Mouse (Mus musculus): ENCODE results near the gene Mgea5. TPM values are rescaled to one million over a fixed set of nuclear protein-coding genes. Genes with fewer than 3 reads are reported as not detected.

Gene Mgea5
- polyA plus RNA-seq, 1 experiment, result 12.1 TPM

DNA sequence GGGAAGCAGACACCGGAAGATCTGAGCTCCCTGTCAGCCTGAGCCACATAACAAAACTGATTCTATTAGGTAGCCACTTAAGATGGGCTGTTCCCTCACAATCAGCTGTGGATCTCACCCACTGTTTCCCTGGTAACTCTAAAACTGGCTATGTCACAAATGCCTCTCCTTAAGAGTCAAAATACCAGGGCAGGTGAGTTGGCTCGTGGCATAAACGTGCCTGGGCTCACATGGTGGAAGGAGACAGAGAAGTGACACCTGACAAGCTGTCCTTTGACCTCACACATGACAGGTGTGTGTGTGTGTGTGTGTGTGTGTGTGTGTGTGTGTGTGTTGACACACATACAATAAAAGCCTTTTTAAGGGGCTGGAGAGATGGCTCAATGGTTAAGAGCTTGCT lies 3.8 kb upstream of the Mgea5 start:
- TF ChIP-seq USF1 (IDR thresholded peaks at IDR 0.05; ENCODE audit: low read depth), result no peak
- no peak for TF ChIP-seq CEBPB (IDR thresholded peaks at IDR 0.05; ENCODE audit: low read depth)
- TF ChIP-seq MAX (IDR thresholded peaks at IDR 0.05), result no peak
- no peak for TF ChIP-seq FOSL1 (IDR thresholded peaks at IDR 0.05; ENCODE audit: insufficient read depth, low read length, poor library complexity, severe bottlenecking)
- no peak overlapping the region for H3K4me3 ChIP-seq (ENCODE audit: insufficient read depth, poor library complexity, severe bottlenecking)

GRCm38 (mm10) chr19:45785470-45785869 lies 1.8 kb upstream of the Mgea5 start:
- TF ChIP-seq CEBPB (IDR thresholded peaks at IDR 0.05; ENCODE audit: low read depth) (no peak), MYOG (IDR thresholded peaks at IDR 0.05; ENCODE audit: control insufficient read depth, extremely low read depth, insufficient read length) (no peak), FOSL1 (IDR thresholded peaks at IDR 0.05; ENCODE audit: insufficient read depth, low read length, poor library complexity, severe bottlenecking) (no peak), MYOD1 (IDR thresholded peaks at IDR 0.05; ENCODE audit: control insufficient read depth, insufficient read length, low read depth) (no peak), MAX (IDR thresholded peaks at IDR 0.05) (no peak), CTCF (IDR thresholded peaks at IDR 0.05; ENCODE audit: control insufficient read depth, insufficient read depth, insufficient read length) (no peak)
- Histone ChIP-seq H3K27me3 (ENCODE audit: control insufficient read depth, insufficient read depth, insufficient read length) (no peaks in the 10 kb centered on the region), H3ac (ENCODE audit: control insufficient read depth, insufficient read length, low read depth) (no peak overlapping the region), H3K79me3 (ENCODE audit: low read depth) (peaks cover 25% of the 10 kb centered on the region), H3K36me3 (ENCODE audit: control insufficient read depth, insufficient read depth) (peaks cover 1% of the 10 kb centered on the region), H3K4me3 (ENCODE audit: insufficient read depth, poor library complexity, severe bottlenecking) (no peak overlapping the region), H3K79me2 (ENCODE audit: control insufficient read depth, insufficient read depth) (peaks cover 27% of the 10 kb centered on the region)

More for the DNA sequence above, 3.8 kb upstream of the Mgea5 start:
- no peaks in the 10 kb centered on the region for H3K36me3 ChIP-seq (ENCODE audit: control insufficient read depth, insufficient read depth)
- H3K79me2 ChIP-seq (ENCODE audit: control insufficient read depth, insufficient read depth), result peaks cover 8% of the 10 kb centered on the region
- no peak overlapping the region for H3ac ChIP-seq (ENCODE audit: control insufficient read depth, insufficient read length, low read depth)
- H3K79me3 ChIP-seq (ENCODE audit: low read depth), result peaks cover 5% of the 10 kb centered on the region
- no peaks in the 10 kb centered on the region for H3K27me3 ChIP-seq (ENCODE audit: control insufficient read depth, insufficient read depth, insufficient read length)

DNA sequence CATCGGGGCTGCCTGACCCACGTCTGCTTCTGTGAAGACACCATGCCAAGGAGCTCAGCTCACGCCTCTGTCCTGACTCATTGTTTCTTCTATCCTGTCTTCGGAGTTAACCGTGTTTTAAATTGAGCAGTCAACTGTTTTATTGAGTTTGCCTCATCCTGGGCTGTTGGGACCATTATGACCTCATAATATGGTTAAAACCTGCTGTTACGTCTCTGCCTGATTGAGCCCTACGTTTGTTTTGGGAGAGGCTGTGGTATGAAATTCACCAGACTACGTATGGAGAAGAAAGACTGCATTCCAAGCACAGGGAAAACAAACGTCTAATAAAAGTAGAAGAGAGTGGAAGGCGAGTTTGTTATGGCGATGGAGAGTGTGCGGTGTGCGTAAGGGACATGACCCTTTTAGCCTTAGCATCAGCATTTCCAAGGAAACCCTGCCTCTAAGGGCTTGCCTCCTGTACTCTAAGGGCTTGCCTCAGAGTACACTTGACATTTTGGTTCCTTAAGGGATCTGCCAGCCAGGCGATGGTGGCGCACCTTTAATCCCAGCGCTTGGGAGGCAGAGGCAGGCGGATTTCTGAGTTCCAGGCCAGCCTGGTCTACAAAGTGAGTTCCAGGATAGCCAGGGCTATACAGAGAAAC lies 418 bp upstream of the Mgea5 start:
- H3K4me3 ChIP-seq (ENCODE audit: insufficient read depth, poor library complexity, severe bottlenecking), result no peak overlapping the region
- no peaks in the 10 kb centered on the region for H3K27me3 ChIP-seq (ENCODE audit: control insufficient read depth, insufficient read depth, insufficient read length)
- peaks cover 39% of the 10 kb centered on the region for H3K79me3 ChIP-seq (ENCODE audit: low read depth)
- no peak for TF ChIP-seq MYOD1 (IDR thresholded peaks at IDR 0.05; ENCODE audit: control insufficient read depth, insufficient read length, low read depth)
- no peak for TF ChIP-seq MAX (IDR thresholded peaks at IDR 0.05)
- no peak for TF ChIP-seq CEBPB (IDR thresholded peaks at IDR 0.05; ENCODE audit: low read depth)
- TF ChIP-seq USF1 (IDR thresholded peaks at IDR 0.05; ENCODE audit: low read depth), result no peak
- no peak for TF ChIP-seq MYOG (IDR thresholded peaks at IDR 0.05; ENCODE audit: control insufficient read depth, extremely low read depth, insufficient read length)
- no peak for TF ChIP-seq CTCF (IDR thresholded peaks at IDR 0.05; ENCODE audit: control insufficient read depth, insufficient read depth, insufficient read length)
- TF ChIP-seq FOSL1 (IDR thresholded peaks at IDR 0.05; ENCODE audit: insufficient read depth, low read length, poor library complexity, severe bottlenecking), result no peak
- peaks cover 16% of the 10 kb centered on the region for H3K36me3 ChIP-seq (ENCODE audit: control insufficient read depth, insufficient read depth)
- H3ac ChIP-seq (ENCODE audit: control insufficient read depth, insufficient read length, low read depth), result peak overlapping the region; percentile 55
- peaks cover 42% of the 10 kb centered on the region for H3K79me2 ChIP-seq (ENCODE audit: control insufficient read depth, insufficient read depth)

DNA sequence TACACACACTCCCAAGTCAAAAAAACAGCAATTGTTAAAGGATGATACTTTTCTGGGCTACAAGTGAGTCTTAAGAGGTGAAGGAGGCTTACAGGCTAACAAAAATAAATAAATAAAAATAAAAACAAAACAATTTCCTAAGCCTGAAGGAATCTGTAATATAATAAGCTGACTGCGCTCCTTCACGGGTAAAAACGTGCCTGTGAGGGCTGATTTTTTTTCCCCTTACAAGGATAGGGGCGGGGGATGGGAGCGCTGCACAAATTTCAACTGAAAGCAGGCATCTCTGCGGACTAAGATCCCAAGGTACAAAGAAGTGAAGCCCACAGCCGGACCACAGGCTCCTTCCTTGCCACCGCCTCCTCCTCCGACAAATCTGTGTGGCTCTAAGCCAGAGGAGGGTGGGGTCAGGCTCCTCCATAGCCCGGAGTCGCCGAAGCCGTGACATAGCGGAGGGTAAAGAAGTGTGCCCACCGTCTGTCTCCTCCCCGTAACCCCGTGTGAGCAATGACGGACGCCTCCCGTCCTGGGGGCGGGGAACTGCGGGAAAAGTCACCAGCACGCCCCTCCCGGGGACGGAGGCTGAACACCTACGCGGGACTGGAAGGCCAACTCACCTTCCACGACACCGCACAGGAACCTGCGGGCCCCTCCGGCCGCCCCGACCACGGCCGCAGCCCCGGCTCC lies 1.2 kb downstream of the Mgea5 start:
- H3K79me2 ChIP-seq (ENCODE audit: control insufficient read depth, insufficient read depth), result peaks cover 58% of the 10 kb centered on the region
- H3K27me3 ChIP-seq (ENCODE audit: control insufficient read depth, insufficient read depth, insufficient read length), result no peaks in the 10 kb centered on the region
- TF ChIP-seq MAX (IDR thresholded peaks at IDR 0.05) (no peak), CEBPB (IDR thresholded peaks at IDR 0.05; ENCODE audit: low read depth) (no peak), FOSL1 (IDR thresholded peaks at IDR 0.05; ENCODE audit: insufficient read depth, low read length, poor library complexity, severe bottlenecking) (no peak), MYOG (IDR thresholded peaks at IDR 0.05; ENCODE audit: control insufficient read depth, extremely low read depth, insufficient read length) (no peak), MYOD1 (IDR thresholded peaks at IDR 0.05; ENCODE audit: control insufficient read depth, insufficient read length, low read depth) (no peak), CTCF (IDR thresholded peaks at IDR 0.05; ENCODE audit: control insufficient read depth, insufficient read depth, insufficient read length) (no peak), USF1 (IDR thresholded peaks at IDR 0.05; ENCODE audit: low read depth) (no peak)
- peaks cover 31% of the 10 kb centered on the region for H3K36me3 ChIP-seq (ENCODE audit: control insufficient read depth, insufficient read depth)
- peak overlapping the region; percentile 87 for H3K4me3 ChIP-seq (ENCODE audit: insufficient read depth, poor library complexity, severe bottlenecking)
- H3ac ChIP-seq (ENCODE audit: control insufficient read depth, insufficient read length, low read depth), result peak overlapping the region; percentile 89
- peaks cover 53% of the 10 kb centered on the region for H3K79me3 ChIP-seq (ENCODE audit: low read depth)

GRCm38 (mm10) chr19:45781676-45782075 lies 2.0 kb downstream of the Mgea5 start:
- Histone ChIP-seq H3K79me2 (ENCODE audit: control insufficient read depth, insufficient read depth) (peaks cover 65% of the 10 kb centered on the region), H3ac (ENCODE audit: control insufficient read depth, insufficient read length, low read depth) (no peak overlapping the region), H3K27me3 (ENCODE audit: control insufficient read depth, insufficient read depth, insufficient read length) (no peaks in the 10 kb centered on the region), H3K79me3 (ENCODE audit: low read depth) (peaks cover 54% of the 10 kb centered on the region), H3K4me3 (ENCODE audit: insufficient read depth, poor library complexity, severe bottlenecking) (peak overlapping the region; percentile 87), H3K36me3 (ENCODE audit: control insufficient read depth, insufficient read depth) (peaks cover 39% of the 10 kb centered on the region)
- TF ChIP-seq MYOD1 (IDR thresholded peaks at IDR 0.05; ENCODE audit: control insufficient read depth, insufficient read length, low read depth) (no peak), FOSL1 (IDR thresholded peaks at IDR 0.05; ENCODE audit: insufficient read depth, low read length, poor library complexity, severe bottlenecking) (no peak), CTCF (IDR thresholded peaks at IDR 0.05; ENCODE audit: control insufficient read depth, insufficient read depth, insufficient read length) (no peak), USF1 (IDR thresholded peaks at IDR 0.05; ENCODE audit: low read depth) (no peak), MAX (IDR thresholded peaks at IDR 0.05) (no peak), MYOG (IDR thresholded peaks at IDR 0.05; ENCODE audit: control insufficient read depth, extremely low read depth, insufficient read length) (no peak), CEBPB (IDR thresholded peaks at IDR 0.05; ENCODE audit: low read depth) (no peak)

Data from C2C12 (cell line).